Mouse (Mus musculus) ZHBTc4 (cell line): Measurements from ENCODE around the gene Tshr.
A peak's percentile ranks its signal among the peaks of the same experiment; 100 is the strongest.

Experiments
- DNase-seq: peaks from one replicate; pipeline ENCODE4 v3.0.0-alpha.2; 2011; ENCODE audit warnings: low read depth, low spot score

Gene Tshr

DNA sequence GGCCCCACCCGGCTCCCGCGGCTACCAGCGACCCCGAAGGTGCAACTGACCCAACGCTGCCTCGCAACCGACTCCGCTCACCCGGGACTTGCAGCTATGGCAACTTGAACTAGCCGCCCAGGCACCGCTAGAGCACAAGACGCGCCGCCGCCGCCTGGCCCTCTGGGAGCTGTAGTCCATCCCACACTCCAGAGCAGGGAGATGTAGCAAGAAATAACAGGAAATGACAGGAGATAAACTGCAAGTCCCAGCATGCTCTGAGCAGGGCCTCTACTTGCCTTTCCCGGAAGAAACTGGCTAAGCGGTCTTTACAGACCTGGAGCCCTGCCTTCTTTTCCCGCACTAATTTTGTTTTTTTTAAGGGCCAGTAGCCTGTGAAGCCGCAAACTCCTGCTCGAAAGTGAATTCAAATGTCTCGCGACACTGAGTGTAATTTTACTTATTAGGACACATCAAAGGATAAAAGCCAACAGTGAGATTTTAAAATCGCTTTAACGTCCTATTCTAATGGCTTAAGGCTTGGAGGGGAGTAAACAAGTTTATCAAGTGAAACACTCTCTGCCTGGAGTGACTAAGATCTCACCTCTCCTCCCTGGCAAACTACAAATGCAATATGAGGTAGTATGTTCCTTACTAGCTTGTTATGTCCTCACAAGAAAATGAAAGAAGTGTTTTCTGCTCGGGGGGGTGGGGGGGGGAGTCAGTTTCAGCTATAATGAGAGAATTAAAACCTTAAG lies at the start of gene Tshr, which contains the start of gene Cep128:
Gene Tshr (plus strand): TSS at position 283 of the 737 bp plus-strand sequence.
Gene Cep128 (minus strand): TSS at position 129 of the 737 bp plus-strand sequence.
- DNase-seq, result peak; percentile 98

DNA sequence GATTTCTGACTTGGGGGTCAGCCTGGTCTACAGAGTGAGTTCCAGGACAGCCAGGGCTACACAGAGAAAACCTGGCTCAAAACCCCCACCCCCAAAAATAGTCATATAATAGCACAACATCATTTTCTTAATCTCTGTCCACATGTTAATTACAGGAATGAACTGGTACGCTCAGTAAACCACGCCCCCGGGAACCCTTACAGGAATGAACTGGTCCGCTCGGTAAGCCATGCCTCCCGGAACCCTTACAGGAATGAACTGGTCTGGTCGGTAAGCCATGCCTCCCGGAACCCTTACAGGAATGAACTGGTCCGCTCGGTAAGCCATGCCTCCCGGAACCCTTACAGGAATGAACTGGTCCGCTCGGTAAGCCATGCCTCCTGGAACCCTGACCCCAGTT lies 45.7 kb upstream of the Tshr start:
- DNase-seq, result peak; percentile 90

DNA sequence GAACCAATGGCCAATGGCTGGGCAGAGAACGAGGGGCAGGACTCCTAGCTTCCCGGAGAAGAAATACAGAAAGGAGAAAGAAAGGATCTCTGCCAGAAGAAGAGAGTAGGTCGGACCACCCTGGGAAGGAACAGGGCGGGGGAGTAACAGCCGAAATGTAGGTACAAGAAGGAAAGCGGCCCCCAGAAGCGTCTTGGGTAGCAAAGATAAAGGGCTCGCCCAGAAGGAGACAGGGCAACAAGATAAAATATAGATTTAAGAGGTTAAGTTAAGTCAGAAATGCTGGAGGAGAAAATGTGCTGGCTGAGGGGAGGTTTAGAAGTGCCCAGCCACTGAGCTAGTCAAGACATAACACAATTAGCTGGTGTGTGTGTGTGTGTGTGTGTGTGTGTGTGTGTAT lies 30.6 kb upstream of the Tshr start:
- no peak for DNase-seq

DNA sequence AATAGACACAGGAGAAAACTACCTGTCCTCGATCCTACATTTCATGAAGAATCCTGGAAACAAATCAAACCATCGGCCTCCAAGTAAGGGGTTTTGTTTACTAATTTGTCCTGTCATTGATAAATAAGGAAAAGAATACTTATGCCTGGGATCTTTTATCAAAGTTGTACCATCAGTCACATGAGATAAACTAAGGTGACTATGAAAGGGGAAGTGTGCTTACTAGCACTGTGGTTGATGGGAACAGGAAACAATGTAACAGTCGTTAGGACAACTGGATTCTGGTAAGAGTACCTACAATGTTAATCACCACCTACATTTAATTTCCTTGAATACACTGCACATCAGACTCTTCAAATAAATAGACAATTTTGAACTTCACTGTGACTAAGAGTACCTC lies 15.2 kb upstream of the Tshr start:
- no peak for DNase-seq

DNA sequence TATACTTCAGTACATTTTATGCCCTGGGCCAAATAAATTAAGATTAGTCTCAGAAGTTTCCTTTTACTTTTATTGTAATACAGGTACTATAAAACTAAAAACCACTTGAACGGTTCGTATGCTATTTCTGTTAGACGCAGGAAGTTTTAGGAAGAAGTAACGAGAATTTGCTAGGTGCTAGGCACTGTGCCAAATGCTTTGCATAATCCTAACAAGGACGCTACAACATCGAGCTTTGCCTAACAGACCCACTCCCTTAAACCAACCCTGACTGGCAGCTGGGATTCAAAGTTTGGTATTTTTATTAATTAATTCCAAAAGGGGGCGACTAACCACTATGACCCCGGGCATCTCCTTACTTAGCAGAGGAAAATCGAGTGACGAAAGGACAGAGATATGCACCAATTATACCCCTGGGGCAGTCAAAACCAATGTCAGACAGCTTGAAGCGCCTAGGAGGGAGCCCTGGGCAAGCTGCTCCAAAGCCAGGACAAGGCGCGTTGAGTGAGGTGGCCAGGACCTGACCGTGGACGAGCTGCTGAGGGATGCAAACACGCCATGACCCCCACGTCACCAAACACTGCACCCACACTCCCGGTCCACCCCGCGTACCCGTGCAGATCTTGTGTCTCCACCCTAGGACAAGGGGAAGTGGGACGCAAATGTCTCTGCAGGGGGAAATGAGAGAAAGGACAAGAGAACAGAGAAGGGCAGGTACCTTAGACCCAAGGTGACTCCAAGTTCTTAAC lies 673 bp upstream of the Tshr start:
- no peak for DNase-seq

DNA sequence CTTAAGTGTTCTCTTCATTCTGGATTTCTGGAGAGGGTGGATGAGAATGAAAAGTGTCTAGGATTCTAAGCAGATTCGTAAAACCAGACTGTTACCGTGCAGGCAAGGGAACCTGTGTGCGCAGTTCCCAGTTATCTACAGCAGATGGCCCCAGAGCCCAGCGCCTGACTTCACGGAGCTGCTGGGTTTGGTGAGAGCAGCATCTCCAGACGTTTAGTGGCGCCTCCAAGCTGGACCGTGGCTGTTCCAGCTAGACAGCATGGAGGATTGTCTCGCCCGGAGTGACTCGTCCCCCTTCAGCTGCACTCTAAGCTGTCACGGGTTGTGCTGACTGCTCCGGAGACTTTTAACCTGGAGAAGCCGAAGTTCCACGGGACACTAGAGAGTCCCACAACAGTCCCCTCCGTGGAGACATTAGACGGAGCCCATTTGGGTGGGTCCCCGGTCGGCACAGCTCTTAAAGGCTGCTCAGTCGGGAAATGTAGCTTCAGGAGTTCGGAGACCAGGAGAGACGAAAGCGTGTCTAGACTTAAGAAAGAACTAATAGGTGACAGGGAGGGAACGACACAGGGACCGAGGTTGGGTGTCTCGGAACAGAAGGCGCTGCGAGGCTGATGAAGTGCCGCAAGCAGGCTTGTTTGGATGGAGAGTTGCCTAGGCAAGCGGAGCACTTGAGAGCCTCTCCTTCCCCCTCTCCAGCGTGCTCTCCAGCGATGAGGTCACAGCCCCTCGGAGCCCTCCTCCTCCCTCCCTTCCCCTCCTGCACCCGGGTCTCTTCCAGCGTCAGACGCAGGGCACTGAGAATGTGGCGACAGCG lies 16.1 kb downstream of the Tshr start:
- peak; percentile 90 for DNase-seq

DNA sequence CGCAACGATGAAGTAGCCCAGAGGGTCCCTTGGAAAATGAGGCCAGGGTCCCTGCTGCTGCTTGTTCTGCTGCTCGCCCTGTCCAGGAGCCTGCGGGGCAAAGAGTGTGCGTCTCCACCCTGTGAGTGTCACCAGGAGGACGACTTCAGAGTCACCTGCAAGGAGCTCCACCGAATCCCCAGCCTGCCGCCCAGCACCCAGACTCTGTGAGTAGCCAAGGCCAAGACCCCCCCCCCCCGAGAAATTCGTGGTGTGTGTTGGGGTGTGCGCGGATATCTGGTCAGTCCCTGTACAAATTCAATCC lies 16.6 kb downstream of the Tshr start:
- no peak for DNase-seq

DNA sequence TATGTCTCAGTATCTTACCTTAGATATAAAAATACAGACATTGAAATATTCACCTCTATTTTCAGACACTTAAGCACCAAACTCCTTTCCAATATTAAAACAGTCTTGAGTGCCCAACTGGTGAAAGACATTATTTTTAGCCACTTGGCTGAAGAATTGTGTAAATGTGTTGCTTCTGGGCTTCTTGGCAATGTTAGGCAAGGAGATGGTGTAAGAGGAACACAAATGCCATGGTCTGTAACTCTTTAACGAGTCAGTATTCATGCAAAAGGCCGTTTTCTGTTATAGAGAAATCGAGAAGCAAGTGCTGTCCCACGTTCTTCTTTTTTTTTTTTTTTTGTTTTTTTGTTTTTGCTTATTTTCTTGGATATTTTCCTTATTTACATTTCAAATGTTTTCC lies 25.9 kb downstream of the Tshr start:
- DNase-seq, result no peak

DNA sequence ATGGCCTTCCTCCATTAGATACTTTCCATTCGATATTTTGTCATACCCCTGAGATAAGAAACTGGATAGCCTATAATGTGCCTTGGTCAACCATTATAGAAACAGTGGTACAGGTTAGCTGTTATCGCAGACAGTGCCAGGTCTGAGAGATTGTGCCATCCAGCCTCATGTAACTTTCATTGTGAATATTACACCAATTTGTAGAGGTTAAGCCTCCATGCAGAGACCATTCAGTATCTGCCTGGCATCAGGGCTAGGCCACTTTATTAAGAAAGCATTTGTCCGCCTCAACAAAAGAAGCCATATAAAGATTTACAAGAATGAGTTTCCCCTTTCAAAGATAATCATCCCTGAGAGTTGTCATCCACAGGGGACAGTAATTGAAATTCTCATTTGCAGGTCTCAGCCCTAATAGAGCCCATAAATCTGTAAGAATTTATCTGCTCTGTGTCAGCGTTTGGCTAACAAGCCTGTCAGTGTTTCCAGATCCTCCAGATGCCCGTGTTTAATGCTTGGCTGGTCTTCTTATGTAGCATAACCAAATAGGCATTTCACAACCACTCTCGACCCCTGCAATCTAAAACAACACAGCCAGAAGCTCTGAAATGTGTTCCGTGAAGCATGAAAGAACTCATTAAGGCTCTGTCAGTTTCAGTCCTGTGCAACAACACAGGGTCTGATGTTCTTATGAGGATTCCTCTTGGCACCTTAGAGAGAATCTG lies 28.3 kb downstream of the Tshr start:
- no peak for DNase-seq

DNA sequence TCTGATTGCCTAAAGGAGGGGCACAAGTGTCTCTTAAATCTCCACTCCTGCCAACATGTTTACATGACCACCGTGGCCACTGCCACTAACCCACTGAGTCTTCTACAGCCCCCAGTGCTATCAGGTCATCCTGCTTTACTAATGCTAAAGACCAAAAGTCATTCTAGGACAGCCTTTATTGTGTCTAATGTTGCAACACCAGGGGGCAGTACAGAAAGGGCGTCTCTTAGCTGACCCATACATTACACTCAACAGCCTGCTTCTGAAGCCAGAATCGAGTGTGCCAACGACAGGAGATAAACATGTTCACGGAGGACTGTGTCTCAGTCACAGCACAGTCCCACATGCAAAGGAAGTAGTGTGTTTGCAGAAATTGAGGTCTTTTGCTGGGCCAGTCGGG lies 30.7 kb downstream of the Tshr start:
- peak; percentile 25 for DNase-seq

DNA sequence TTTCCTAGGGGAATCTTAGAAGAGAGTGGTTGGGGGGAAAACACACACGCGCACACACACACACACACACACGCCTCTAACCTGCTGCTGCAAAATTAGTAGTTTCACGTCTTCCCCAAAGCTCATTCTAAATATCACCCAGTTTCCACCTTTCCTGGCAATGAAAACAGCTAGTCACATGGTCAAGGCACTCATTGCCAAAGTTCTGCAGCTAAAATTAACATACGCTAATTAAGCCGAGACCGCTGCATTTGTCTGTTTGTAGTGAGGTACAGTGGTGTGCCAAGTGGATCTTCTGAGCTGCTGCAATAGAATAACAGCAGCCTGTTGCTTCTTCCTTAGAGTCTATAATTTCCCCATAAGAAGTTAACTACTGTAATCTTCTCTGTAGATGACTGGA lies 32.5 kb downstream of the Tshr start:
- DNase-seq, result no peak

DNA sequence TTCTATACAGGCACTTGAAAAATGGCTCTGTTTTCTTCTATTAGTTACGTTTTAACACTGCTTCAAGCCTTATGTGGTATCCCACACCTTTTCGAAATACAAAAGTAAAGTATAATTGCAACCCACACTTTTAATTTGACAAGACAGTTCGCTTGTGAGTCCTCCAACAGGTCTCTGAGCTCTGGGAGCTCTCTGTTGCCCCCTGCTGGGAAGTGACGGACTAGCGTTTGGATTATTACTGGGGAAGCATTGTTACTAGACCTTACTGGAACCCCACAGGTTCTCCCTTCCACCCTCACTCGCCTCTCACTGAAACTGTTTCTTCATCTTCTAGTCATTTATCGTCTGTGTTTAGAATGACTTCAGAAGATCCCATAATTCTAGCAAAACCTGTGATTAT lies 34.4 kb downstream of the Tshr start:
- peak; percentile 78 for DNase-seq

DNA sequence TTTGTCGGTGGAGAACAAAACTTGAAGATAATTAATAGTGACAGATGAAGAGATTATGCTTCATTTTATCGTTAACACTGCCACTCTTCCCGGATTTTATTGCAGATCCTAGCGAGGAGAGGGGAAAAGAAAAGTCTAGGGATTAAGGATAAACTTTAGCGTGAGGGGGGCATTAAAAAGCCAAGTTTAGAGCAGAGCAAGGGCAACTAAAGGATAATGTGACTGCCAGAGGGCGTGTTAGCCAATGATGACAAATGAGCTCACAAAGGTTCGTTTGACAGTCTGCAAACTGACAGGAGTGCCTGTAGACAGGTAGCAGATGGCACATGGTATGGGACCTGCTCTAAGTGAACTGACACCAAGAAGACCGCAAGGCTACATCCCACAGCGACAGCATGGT lies 36.9 kb downstream of the Tshr start:
- DNase-seq, result no peak

DNA sequence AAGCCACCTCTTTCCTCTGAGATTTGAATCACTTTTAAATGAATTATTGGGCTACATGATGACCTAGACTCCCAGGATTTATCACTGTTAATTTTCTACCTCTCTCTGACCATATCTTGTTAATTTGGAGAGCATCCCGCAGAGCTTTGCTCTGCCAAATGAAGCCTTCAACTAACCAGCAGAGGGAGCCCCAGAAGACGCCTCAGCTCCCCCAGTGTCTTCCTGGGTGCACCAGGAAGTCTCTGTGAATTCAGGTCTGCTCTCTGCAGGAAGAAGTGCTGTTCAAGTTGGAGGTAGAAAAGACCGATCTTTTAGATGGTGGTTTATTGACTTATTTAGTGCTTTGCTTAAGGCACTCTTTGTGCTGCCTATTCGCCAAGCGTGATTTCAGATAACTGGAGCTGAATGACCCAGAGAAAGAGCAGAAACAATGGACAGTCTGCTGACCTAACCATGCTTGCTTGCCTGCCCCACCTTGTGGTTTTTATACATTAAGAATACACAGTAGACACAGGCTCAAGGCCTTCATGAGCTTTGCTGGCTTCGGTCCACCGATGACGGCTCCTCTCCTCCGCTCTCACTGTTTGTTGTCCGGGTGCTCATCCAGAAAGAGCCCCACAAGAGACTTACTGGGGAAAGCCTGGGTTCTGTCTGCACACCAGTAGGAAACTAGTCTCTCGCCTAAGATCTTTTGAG lies 38.9 kb downstream of the Tshr start:
- DNase-seq, result peak; percentile 62

DNA sequence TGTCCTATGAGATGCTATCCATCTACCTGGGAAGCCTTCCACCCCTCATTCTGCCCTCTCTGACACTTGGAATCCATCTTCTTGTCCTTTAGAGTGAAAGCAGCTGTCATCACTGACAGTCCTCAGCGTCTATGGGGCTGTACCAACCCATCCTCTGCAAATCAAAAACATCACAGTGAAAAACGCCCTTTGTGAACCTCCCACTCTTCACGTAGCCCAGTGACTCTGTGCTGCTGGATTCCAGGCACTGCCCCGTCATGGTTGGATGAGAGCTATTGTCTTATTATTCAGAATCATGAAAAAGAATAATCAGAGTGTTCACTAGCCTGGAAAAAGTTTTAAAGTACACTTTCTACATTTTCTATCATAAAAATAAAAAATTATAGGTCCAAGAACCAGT lies 42.1 kb downstream of the Tshr start:
- no peak for DNase-seq

DNA sequence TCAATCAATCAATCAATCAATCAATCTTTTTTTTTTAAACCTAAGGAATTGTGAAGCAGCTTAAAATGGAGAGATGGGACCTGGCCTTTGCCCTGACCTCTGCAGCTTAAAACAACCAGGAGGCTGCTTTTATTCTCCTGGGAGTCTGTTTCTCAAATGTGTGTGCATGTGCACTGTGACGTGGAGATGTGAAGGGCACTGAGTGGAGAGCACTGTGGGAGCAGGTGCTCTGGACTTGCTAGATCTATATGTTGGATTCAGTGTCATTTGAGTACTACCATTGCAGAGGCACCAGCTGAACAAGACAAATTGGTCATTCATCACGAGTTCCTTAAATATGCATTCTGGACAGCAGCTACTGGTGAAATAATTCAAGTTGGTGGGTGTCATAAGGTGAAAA lies 42.8 kb downstream of the Tshr start:
- DNase-seq, result no peak

DNA sequence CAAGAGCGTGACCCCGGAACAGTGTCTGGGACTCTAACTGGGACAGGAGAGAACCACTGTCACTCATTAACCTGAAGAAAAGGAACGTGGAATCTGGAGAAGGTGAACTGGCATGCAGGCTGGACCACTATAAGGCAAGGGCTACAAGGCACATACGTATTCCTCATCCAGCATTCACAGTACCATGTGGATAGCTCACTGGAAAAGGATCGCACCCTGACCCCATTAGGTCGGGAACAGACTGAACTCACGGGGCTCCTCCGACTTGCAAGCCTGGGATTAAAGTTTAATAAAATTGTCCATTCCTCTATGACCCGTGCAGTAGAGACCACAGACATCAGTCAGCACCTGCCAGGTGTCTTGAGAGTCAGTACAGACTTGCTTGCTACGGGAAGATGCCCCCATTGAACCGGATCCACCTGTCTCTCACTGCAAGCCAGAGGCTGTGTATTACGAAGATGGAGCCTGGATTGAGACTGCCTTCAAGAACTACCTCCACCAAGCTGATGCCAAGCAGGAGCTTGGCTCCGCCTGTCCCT lies 97.9 kb downstream of the Tshr start:
- no peak for DNase-seq

DNA sequence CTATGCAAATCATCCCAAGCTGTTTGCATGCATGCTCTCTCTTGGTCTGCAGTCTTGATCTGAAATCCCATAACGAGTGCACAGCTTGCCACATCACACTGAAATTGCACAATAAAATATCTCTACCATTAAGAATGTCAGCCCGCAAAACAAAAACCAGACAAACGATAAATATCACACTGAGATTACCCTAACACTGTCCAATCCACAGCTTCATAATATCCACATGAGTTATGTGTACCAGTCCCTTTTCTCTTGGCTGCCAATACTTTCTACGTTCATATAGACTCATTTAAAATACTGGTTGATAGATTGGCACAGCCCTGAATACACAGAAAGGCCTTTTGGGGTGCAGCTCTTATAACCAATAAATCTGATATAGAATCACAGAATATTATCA lies 102.0 kb downstream of the Tshr start:
- DNase-seq, result no peak

DNA sequence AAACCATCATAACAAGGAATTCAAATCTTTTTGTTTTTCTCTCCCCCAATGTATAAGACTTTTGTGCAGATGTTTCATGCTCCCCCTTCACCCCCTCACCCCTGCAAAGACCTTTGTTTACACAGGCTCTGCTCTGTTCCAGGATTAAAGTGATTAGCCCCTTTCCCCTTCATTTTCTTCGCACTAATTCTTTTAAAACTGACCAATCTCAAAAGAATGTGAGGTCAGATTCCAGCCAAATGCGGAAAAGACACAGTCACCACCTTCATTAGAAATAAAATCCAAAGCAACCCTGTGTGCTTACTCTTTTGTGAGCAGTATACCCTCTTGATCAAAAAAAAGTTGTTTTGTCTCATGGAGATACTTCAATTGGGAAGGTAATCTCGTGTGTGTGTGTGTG lies 104.0 kb downstream of the Tshr start:
- DNase-seq, result no peak

DNA sequence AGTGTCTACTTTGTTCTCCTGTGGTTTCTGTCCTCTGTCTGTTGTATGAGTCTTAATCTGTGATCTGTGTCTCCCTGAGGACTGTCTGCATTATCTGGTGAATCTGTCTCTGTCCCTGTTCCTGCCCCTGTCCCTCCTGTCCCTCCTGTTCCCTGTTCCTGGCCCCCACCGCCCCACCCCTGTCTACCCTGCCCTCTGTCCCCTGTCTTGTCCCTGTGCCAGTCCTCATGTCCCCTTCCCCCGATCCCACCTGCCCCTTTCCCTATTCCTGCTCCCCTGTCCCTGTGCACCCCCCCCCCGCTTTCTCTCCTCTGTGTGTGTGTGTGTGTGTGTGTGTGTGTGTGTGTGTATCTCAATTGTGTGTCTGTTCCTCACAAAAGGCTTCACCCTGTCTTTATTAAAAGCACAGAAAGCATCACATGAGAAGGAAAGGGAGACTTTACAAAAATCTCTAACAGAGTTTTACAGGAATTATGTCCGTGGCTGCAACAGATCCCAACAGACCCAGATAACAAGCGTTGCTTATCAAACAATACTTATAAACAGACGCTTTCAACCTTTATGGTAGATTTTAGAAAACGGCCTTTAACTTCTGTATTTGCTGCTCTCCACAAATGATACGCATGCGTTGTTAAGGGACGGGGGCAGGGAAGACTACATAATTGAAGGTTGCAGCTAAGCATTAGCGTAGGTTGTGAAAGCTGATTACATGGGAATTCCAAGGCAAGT lies 111.3 kb downstream of the Tshr start:
- DNase-seq, result no peak

DNA sequence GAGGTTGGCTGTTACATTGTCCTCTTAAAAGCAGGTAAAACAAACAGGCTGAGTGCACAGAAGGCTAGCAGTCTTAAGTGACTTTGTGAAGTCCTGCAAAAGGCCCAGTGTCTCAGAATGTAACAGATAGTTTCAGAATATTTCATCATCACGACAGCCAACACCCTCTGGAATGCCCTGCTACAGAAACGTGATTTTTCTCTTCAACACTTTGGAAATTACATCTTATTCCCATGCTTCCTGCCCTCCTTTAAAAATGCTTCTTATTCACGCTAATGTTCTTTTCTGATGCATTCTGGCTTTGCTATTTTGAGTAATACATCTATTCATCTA lies 111.8 kb downstream of the Tshr start:
- DNase-seq, result no peak
